Mouse (Mus musculus): ENCODE results near the gene Trim25.
A peak's percentile ranks its signal among the peaks of the same experiment; 100 is the strongest.

DNA sequence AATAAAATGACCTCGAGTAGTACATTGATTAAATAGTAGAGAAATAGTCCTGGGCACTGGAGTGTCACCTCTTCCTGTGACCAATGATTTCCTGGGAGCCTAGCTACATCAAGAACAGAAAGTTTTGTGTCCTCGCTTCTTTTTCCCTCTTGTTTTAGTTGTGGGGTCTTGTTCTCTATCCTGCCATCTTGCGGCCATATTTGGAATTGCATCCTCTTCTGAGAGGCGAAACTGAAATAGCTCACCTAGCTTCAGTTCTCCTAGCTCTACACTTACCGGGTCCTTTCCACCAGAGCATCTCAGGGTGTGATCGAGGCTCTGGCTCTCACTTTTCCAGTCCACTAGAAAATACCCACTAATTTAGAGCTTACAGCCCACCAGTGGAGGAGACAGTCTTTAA lies 70.1 kb downstream of the Trim25 start:
- TF ChIP-seq CTCF (IDR thresholded peaks at IDR 0.05; ENCODE audit: extremely low read depth, insufficient read depth, low read length) (peak; percentile 65), POLR2A (IDR thresholded peaks at IDR 0.05; ENCODE audit: extremely low read depth, insufficient read depth, low read length) (no peak)
